Mouse (Mus musculus): ENCODE measurements at regions not wholly inside any gene's neighbourhood (a gene's known extent, or its start where the extent isn't known, plus 50 kb on each side); places are given as distances from the start of the nearest gene placed in this dataset.

GRCm38 (mm10) chr6:61128211-61128610 is 51.9 kb upstream of the Ccser1 start:
- no peak for ATAC-seq
- POLR2A ChIA-PET, result no interaction called here
- TF ChIP-seq CTCF (IDR thresholded peaks at IDR 0.05), result no peak
- in situ Hi-C loops (cut with MboI; ENCODE audit: low pct_unique_long_range_greater_than_20kb), result no loop called here
- no peaks in the 10 kb centered on the region for H3K27me3 ChIP-seq
- DNase-seq (ENCODE audit: low read depth, low spot score), result no peak
- CTCF ChIA-PET, result no interaction called here

Measured in Patski (cell line).